Mouse (Mus musculus) spleen, postnatal 4 days (tissue): Measurements from ENCODE around the gene Anks1b.

Experiments used
- DNase-seq, 2 experiments: peaks; one replicate each; pipeline ENCODE4 v3.0.0; 2022; ENCODE audit warnings: low spot score in 2 of 2

Anks1b gene

DNA sequence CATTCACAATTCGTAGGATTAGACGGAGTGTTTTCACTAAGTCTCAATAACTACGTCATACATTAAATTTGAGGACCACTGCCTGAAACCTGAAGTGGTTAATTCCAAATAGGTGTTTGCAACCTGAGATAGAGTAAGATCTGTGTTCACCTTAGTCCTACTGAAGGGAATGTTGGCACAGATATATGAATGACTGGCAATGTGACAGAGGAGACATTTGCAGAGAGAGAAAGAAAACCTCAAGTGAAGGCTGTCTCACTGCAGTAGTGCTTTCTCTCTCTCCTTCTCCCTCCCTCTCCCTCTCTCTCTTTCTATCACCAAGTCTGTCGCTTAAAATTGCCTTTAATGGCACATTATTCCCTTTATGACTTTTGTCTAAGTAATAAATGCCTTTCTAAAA, 101.1 kb downstream of the Anks1b start:
- no peak for DNase-seq

DNA sequence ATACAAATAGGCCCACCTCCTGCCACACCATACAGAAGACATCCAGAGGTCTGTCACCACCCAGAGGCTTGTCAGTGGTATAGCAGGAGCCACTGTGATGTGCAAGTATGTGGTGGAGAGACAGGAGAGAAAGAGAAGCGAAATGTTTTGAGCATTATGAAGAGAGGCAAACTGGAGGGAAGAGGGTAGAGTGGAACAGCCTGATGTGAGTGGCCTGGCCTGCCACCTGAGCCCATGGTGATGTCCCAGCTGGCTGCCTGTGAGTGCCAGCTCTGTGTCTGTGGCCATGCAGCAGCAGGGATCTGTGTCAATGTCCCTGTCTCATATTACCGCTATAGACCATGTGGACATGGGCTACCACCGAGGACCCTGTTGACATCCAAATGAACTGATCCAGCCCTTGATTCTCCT, 102.1 kb downstream of the Anks1b start:
- DNase-seq = no peak

DNA sequence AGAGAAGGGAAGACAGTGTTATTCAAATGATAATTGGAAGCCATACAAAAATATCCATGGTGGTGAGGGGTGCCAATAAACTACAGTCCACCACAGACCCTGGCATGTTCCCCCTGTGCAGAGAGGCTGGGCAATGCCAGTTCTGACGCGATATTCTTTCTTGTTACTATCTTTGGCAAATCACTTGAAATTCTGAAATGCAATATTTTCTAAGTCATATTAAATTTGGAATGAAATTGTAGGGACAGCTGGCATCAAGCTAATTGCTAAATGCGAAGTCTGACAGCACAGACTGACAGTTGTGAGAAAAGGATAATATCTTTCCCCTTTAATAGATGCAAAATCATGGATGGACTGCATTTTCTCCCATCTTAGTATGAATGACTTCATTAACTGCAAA, 103.3 kb downstream of the Anks1b start:
- no peak for DNase-seq

DNA sequence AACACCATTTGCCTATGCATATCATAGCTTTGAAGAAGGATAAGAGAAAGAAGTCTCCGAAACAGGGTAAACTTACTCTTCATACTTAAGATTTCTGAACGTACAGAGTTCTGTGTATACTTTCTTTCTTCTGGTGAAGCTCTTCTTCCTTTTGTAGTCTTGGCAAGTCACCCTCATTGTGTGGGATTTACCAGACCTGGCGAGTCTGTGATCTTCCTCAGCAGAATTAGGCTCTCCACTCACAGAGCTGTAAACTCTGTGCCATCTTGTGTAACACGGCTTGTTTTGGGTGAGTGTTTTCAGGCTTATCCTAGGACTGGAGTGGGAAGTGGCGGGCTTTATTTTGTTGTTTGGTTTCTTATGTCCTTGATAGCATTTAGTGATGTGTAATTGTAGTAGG, 120.9 kb downstream of the Anks1b start:
- no peak for DNase-seq

DNA sequence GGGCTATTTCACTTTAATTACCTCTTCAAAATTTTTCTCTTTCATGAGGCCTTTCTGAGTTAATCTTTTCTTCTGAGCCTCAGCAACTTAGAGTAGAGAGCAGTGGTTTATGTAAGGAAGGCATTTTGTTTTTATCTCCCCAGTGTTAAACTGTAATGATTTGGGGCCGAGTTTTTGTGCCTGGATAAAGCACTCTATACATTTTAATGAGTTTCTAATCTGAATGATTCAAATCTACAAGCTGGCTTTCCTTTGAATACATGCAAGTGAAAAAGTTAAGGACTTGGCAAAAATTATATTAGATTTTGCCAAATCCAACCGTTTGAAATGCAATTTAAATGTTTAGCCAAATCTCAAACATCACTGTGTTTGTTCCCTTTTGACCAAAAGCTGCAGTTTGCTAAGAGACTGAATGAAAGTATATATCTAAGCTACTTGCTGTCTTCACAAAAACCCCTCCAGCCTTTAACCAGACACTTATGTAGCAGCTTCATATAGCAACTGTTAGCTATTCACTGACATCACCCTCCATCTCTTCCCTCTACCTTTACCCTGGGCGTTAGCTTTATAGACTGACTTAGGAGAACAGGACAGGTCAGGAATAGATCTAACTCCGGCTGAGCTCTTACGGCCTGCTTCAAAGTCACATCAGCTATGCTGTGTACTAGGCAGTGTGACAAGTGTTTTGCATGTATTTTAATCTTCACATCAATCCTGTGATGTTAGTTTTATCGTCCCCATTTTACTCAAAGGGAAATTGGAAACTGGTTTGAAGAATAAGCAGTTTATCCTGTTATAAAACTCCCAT, 122.5 kb downstream of the Anks1b start:
- no peak for DNase-seq

DNA sequence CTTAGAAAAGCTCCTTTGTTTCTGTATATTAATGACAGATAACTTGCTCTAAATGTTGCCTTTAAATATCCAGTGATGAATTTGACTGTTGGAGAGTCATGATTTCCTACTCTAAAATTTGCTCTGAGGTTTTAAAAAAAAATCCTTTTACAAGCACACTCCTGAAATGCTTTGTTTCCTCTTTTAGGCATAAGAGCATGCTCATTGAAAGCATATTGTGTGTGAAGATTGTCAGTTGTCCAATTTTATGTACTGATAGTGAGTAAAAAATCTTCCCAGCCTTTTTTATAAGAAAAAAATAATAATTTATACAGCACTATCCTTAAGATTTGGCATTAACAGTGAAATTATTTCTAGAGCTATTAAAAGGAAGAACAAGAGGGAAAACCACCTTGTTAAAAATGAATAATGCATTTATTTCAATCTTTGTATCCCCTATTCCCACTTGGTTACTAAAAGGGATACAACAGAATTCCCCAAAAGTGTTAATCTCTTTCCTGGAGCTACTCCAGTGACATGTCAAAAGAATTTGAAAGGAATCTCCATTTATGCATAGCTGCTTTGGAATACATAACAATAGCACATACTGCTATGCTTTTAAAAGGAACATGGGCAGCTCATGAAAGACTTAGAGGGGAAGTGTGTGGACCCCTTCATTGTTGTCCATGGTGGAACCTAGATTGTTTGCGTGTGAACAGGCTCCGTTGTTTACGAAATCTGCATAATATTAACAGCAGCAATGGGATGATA, 130.8 kb downstream of the Anks1b start:
- no peak for DNase-seq

DNA sequence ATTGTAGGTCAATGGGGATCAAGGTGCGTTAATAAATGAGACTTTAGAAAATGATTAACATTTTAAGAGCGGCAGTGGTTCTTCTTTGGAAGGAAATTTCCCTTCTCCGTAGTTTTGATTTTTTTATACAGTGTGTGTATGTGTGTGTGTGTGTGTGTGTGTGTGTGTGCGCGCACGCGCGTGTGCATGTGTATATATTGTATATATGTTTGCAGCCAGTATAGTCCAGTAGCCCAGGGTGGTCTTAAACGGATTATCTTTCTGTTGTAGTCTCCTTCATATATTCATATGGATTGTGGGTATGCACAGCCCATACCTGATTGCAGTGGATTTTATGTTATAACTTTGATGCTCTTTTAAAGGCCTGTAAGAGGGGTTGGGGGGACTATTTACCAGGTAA, 131.6 kb downstream of the Anks1b start:
- no peak for DNase-seq

GRCm38 (mm10) chr10:90033037-90033436, 159.7 kb downstream of the Anks1b start:
- DNase-seq = no peak

- no peak for DNase-seq
Measured at GRCm38 (mm10) chr10:90043287-90043686, 170.0 kb downstream of the Anks1b start.

- DNase-seq = no peak
Measured at GRCm38 (mm10) chr10:90043773-90044172, 170.5 kb downstream of the Anks1b start.

- DNase-seq = no peak
Measured at GRCm38 (mm10) chr10:90044229-90044628, 170.9 kb downstream of the Anks1b start.

DNA sequence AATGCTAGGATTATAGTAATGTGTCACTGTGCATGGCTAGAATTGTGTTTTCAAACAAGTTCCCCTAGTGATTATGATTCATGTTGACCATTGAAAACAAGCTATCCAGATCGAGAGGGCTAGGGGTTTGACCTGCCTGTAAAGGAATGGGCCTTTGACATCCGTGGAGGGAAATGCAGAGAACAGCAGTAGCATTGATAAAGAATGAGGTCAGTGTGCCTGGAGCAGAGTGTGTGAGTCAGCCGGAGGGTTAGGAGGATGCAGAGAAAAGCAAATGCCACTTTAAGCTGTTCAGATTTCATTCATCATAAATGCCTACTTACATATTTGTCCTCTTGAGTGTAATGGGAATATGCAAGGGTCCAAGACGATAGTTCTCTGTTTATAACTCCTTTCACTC, 195.3 kb downstream of the Anks1b start:
- no peak for DNase-seq

- DNase-seq = no peak
Measured at GRCm38 (mm10) chr10:90077930-90078329, 204.6 kb downstream of the Anks1b start.

DNA sequence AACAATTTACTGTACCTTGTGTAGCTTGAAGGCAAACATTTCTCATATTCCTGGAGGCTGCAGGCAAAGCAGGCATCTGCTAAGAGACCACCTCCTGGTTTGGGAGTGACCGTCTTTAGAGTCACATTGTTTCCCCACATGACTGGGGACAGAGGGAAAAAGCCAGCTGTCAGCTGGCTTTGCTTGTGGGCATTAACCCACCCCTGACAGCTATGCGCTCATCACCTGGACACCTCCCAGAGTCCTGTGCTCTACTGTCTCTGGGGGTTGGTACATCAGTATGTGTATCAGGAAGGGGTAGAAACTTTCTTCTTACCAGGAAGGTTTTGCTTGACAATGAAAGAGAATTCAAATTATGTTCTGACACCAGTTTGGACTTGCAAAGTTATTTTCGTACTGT, 207.8 kb downstream of the Anks1b start:
- no peak for DNase-seq

DNA sequence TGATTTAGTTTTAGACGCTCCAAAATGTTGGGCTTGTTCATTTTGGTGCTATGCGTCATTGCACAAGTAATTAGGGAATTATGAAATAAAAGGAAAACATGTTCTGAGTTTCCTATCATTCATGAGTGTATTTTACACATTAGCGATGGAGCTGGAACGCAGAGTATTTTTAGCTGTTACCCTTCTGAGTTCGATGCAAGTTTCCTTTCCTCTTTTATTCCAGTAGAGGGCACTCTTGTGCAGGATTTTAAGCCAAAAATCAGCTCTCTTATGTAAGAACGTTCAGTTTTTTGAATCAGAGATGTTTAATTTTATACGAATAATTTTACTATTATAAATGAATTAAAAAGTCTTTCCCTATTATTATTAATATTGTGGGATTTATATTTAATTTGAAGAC, 208.3 kb downstream of the Anks1b start:
- DNase-seq = no peak

- DNase-seq = no peak
Measured at GRCm38 (mm10) chr10:90093877-90094276, 220.6 kb downstream of the Anks1b start.

GRCm38 (mm10) chr10:90112662-90113061, 239.4 kb downstream of the Anks1b start:
- DNase-seq = no peak

DNA sequence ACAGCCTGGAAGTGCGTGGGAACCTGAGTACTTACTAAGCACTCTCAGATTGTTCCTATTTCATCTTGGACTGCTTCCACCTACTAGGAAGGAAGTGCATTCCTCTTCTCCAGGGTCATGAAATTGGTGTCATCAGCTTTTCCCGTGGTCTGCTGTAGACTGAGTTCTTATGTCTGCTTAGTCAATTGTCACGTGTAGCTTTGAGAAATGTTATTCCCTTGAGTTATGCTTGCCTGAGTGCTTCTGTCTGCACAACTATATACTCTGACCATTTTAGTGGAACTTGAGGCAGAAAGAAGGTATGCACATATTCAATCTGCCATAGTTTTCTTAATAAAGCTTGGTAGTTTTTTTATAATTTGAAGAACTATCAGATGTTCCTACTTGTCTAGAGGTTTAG, 243.6 kb downstream of the Anks1b start:
- no peak for DNase-seq

DNA sequence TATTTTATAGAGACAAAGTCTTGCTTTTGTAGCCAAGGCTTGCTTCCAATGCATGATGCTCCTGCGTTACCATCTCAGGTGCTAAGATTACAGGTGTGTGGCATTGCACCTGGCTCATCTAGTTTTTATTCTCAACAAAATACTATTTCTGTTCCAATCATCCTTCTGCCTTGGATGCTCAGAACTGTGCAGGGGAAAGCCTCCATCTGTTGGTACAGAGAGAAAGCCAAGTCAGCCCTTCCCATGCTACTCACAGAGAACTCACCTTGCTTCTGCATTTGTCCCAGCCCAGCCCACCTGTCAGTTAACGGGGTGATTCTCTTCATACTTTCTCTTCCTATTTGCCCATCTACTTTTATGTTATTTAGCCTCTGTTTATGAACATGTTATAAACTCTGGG, 244.5 kb downstream of the Anks1b start:
- no peak for DNase-seq

- no peak for DNase-seq
Measured at GRCm38 (mm10) chr10:90137538-90137937, 264.2 kb downstream of the Anks1b start.

- DNase-seq = no peak
Measured at GRCm38 (mm10) chr10:90140947-90141346, 267.6 kb downstream of the Anks1b start.

DNA sequence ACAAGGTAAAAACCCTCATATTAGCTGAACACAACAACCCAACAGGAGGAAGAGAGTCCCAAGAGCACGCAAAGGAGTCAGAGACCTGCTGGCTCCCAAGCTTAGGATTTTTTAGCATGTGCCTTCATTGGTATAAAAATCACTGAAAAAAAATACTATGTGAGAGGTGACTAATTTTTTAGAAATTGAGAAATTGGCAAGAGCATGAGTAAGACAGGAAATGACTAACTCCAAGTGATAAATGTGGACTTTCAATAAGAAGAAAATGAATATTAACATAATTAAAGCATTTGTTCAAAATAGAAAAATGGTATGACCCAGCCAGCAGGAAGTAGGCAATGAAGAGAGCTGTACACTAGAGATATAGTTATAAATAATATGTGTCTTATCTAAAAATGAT, 271.1 kb downstream of the Anks1b start:
- DNase-seq = no peak

DNA sequence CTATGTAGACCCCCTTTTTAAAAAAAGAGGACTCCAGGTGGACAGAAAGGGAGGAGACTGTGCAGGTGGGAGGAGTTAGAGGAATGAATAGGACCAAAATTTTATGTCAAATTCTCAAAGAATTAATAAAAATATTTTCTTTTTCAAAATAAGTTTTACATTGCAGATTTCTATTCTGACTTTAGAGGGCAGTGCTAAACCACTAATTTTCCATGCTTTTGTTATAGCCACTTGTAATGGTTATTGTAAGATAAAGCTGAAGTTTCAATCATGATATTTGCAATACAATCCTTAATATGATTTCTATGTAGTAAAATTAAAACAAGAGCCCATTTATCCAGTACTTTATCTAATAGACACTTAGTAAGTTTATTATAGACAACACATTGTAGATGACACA, 278.2 kb downstream of the Anks1b start:
- DNase-seq = no peak
